Mouse (Mus musculus) intestine, postnatal 0 days (tissue): Measurements from ENCODE around the gene Mpped1. TPM values are rescaled to one million over a fixed set of nuclear protein-coding genes. Genes with fewer than 3 reads are reported as not detected.

Experiments
- ATAC-seq: fragments of 200-750 bp; cut with Nextera tagmentation; 2 replicates; pipeline ENCODE4 v1.8.0; 2017; ENCODE audit warnings: mild to moderate bottlenecking, moderate TSS enrichment, moderate library complexity
- H3K27ac ChIP-seq: fragments of 300-500 bp; sonication (generic); 2 replicates; pipeline ENCODE4 v1.5.1; 2014; ENCODE audit warnings: mild to moderate bottlenecking, low read depth, low read length, moderate library complexity
- H3K27me3 ChIP-seq: fragments of 300-500 bp; sonication (generic); replicated peaks from 2 replicates; pipeline ENCODE4 v1.6.1; 2014; ENCODE audit warnings: low read length, mixed read lengths; ENCODE audit not compliant: control insufficient read depth, insufficient read depth
- H3K36me3 ChIP-seq: fragments of 300-500 bp; sonication (generic); 2 replicates; pipeline ENCODE4 v1.6.1; 2014; ENCODE audit warnings: mild to moderate bottlenecking, moderate library complexity; ENCODE audit not compliant: control insufficient read depth, insufficient read depth
- H3K4me1 ChIP-seq: fragments of 300-500 bp; sonication (generic); replicated peaks from 2 replicates; pipeline ENCODE4 v1.6.1; 2014; ENCODE audit warnings: antibody characterized with exemption, low read length, mixed read lengths; ENCODE audit not compliant: control insufficient read depth, insufficient read depth
- H3K4me2 ChIP-seq: fragments of 300-500 bp; sonication (generic); replicated peaks from 2 replicates; pipeline ENCODE4 v1.6.1; 2014; ENCODE audit warnings: low read depth, mild to moderate bottlenecking, moderate library complexity
- H3K4me3 ChIP-seq: fragments of 300-500 bp; sonication (generic); 2 replicates; pipeline ENCODE4 v1.5.1; 2014; ENCODE audit warnings: low read depth, low read length
- H3K9ac ChIP-seq: fragments of 300-500 bp; sonication (generic); 2 replicates; pipeline ENCODE4 v1.6.1; 2014; ENCODE audit warnings: mild to moderate bottlenecking, low read depth, low read length
- H3K9me3 ChIP-seq: fragments of 300-500 bp; sonication (generic); 2 replicates; pipeline ENCODE4 v1.6.1; 2016; ENCODE audit warnings: mixed run types; ENCODE audit not compliant: control insufficient read depth
- CTCF ChIP-seq: sonication (generic); IDR thresholded peaks from 2 replicates; pipeline ENCODE4 v1.5.1; 2016; ENCODE audit warnings: low read depth, mild to moderate bottlenecking, control low read depth, antibody characterized with exemption, moderate library complexity
- WGBS: fragments of 180-500 bp; shearing (Covaris S2); extraction: QIAGEN DNeasy Blood & Tissue Kit; methylation state at CpG from one replicate; pipeline ENCODE4 v1.1.7; 2014; 5-methylcytosine and 5-hydroxymethylcytosine counted together
- polyA plus RNA-seq: library from polyadenylated mRNA; unstranded; fragments of >200 nt; fragmentation: Nextera tagmentation; extraction: Ambion mirVana; gene quantifications from 2 replicates; pipeline ENCODE4 v1.2.1, GENCODE M21; 2015

Mpped1 gene
- polyA plus RNA-seq, 1 experiment from 2014 or later: 0.16 TPM

DNA sequence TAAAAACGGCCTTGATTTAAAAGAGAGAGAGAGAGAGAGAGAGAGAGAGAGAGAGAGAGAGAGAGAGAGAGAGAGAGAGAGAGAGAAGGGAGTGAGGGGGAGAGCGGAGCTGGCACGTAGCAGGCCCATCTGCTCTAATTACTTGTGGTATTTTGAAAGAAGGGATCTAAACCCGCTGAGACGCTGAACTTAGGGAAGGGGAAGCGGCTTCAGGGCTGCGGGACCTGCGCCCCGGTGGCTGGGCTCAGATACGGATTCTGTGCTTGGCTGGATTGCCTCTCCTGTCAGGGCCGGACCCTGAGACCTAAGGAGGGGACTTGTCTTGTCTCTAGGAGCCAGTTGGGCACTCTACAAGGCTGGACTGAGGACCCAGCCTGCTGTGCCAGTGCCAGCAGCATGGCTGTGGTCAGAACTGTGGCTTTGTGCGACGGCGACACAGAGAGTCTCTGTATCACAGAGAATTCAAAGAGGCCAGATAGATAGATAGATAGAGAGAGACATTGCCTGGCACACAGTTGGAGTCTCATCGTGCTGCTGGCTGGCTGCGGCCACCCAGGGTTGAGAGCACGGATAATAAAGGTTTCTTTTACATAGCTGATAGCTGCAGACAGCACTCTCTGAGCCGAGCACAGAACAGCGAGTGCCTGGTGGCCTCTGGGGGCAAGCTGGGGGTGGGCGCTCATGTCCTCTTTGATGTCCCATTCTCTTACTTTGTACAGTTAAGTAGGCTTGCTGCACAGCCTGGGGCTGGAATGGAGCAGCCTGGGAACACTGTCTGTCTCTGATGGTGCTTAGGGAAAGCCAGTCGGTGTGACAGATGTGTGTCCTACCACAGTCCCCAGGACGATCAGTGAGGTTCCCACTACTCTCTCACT lies 63.9 kb downstream of the Mpped1 start:
- no peak overlapping the region for H3K4me2 ChIP-seq
- WGBS: 67% methylated on average over 22 of the region's 22 CpGs
- no peaks in the 10 kb centered on the region for H3K4me1 ChIP-seq
- no peak overlapping the region for H3K4me3 ChIP-seq
- no peaks in the 10 kb centered on the region for H3K27me3 ChIP-seq
- no peak for ATAC-seq
- H3K36me3 ChIP-seq: no peaks in the 10 kb centered on the region
- no peak for TF ChIP-seq CTCF
- no peak overlapping the region for H3K27ac ChIP-seq
- H3K9me3 ChIP-seq: no peaks in the 10 kb centered on the region
- no peak overlapping the region for H3K9ac ChIP-seq

DNA sequence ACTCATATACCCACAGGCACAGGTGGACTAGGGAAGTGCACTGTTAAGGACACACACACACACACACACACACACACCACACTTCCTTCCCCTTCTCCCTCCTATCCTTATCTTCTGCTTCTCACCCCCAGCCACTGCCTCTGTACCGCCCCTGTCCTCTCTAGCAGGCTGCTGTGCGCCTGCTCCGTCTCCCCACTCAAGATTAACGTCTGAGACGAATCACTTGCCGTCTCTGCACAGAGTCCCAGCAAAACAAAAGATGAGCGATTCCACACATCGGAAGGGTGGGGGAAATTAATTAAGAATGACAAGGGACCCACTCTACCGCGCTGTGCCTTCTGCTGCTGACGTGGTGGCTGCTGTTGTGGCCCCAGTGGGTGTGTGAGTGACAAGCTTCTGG lies 66.5 kb downstream of the Mpped1 start:
- no peak for TF ChIP-seq CTCF
- H3K27me3 ChIP-seq: no peaks in the 10 kb centered on the region
- no peaks in the 10 kb centered on the region for H3K36me3 ChIP-seq
- no peak for ATAC-seq
- no peaks in the 10 kb centered on the region for H3K9me3 ChIP-seq
- no peaks in the 10 kb centered on the region for H3K4me1 ChIP-seq
- no peak overlapping the region for H3K27ac ChIP-seq
- 54% methylated on average over 11 of the region's 11 CpGs for WGBS
- no peak overlapping the region for H3K4me3 ChIP-seq
- no peak overlapping the region for H3K4me2 ChIP-seq
- no peak overlapping the region for H3K9ac ChIP-seq

DNA sequence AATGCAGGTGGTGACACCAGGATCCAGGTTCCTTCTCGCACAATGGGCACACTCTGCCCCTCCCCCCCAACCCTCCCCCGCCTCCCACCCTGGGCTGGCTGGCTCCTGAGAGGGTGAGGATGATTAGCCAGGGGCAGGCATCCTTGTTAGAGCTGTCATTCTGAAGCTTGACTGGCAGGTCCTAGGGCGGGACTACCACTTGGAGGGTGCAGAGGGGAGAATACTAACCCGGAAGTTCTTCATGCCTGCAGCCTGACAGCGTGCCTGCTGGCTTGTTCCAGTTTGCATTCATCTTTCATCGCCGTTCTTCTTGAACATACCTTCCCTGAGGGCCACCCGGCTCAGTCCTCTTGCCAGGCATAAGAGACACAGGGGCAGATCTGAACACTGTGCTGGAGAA lies 67.3 kb downstream of the Mpped1 start:
- Histone ChIP-seq H3K27me3 (no peaks in the 10 kb centered on the region), H3K4me1 (no peaks in the 10 kb centered on the region), H3K36me3 (no peaks in the 10 kb centered on the region), H3K9me3 (no peaks in the 10 kb centered on the region), H3K9ac (no peak overlapping the region), H3K4me3 (no peak overlapping the region), H3K27ac (no peak overlapping the region), H3K4me2 (no peak overlapping the region)
- ATAC-seq: no peak
- no peak for TF ChIP-seq CTCF
- 43% methylated on average over 8 of the region's 8 CpGs for WGBS

DNA sequence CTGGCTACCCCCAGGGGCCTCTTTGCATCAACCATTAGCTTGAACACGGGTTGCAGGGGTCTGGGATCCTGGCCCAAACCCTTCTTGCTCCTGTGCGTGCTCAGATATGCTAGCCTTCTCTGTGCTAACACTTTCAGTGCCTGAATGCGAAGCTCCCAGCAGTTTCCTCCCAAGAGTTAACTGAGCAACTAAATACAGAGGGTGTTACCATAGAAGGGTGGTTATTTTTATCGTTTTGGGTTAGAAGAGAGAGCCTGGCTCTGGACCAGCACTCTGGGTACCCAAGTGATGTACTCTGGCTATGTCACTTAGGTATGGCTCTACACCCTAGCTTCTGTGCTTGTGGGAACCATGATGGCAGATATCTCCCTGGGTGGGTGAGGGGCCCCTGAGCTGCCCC lies 68.2 kb downstream of the Mpped1 start:
- H3K9me3 ChIP-seq: no peaks in the 10 kb centered on the region
- H3K9ac ChIP-seq: no peak overlapping the region
- no peaks in the 10 kb centered on the region for H3K4me1 ChIP-seq
- H3K27me3 ChIP-seq: no peaks in the 10 kb centered on the region
- no peak overlapping the region for H3K27ac ChIP-seq
- no peak overlapping the region for H3K4me3 ChIP-seq
- no peak overlapping the region for H3K4me2 ChIP-seq
- TF ChIP-seq CTCF: no peak
- WGBS: 63% methylated on average over 4 of the region's 4 CpGs
- no peaks in the 10 kb centered on the region for H3K36me3 ChIP-seq
- ATAC-seq: no peak

DNA sequence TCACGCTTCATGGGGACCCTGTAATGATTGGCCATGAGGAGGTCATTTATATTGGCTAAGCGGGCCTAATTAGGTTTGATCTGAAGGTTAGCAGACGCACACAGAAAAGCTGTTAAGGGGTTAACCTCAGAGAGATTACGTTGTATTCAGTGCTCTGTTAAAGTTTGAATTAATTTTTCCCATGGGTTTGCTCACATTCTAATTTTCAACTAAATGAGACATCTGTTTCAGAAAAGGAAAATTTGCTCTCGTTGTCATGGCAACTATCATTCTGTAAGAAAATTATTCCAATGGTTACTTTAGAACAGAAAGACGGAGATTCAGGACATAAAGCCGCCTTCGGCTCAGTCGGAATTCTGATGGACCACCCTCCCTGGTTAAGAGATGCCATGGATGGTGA lies 68.9 kb downstream of the Mpped1 start:
- TF ChIP-seq CTCF: no peak
- no peaks in the 10 kb centered on the region for H3K27me3 ChIP-seq
- no peaks in the 10 kb centered on the region for H3K9me3 ChIP-seq
- no peak for ATAC-seq
- no peak overlapping the region for H3K9ac ChIP-seq
- no peaks in the 10 kb centered on the region for H3K36me3 ChIP-seq
- no peak overlapping the region for H3K4me2 ChIP-seq
- no peak overlapping the region for H3K27ac ChIP-seq
- WGBS: 79% methylated on average over 9 of the region's 9 CpGs
- H3K4me3 ChIP-seq: no peak overlapping the region
- H3K4me1 ChIP-seq: no peaks in the 10 kb centered on the region

DNA sequence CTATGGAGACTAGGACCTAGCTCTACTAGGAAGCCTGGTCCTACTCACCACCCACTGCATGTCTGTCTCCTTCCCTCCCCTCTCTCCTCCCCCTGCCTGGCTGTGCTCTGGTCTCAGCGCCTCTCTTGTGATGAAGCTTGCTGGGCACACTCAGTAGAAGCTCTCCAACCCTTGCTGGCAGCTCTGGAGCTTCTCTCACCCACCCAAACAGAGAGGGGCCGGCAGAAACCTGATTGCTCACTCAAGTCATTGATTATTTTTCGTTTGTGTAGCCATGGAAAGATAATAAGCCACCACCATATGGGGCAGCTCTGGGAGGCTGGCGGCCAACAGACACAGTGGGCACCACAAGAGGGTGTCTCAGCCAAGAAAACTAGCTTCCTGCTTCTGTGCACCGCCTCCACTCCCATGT lies 74.1 kb downstream of the Mpped1 start:
- Histone ChIP-seq H3K36me3 (no peaks in the 10 kb centered on the region), H3K4me1 (no peaks in the 10 kb centered on the region), H3K27me3 (no peaks in the 10 kb centered on the region), H3K9ac (no peak overlapping the region), H3K4me3 (no peak overlapping the region), H3K9me3 (no peaks in the 10 kb centered on the region), H3K27ac (no peak overlapping the region), H3K4me2 (no peak overlapping the region)
- no peak for ATAC-seq
- no peak for TF ChIP-seq CTCF
- 66% methylated on average over 5 of the region's 5 CpGs for WGBS
